Mouse (Mus musculus) small intestine, adult 2 months (tissue): ENCODE data around the gene Abcc9. TPM values are rescaled to one million over a fixed set of nuclear protein-coding genes. Genes with fewer than 3 reads are reported as not detected.
A peak's percentile ranks its signal among the peaks of the same experiment; 100 is the strongest.

ENCODE experiments used
- H3K27ac ChIP-seq: fragments of 200-500 bp; 2 replicates; pipeline ENCODE4 v1.5.1; 2012; ENCODE audit warnings: low read depth, low read length, control low read depth, inconsistent platforms; ENCODE audit not compliant: insufficient read depth
- H3K27me3 ChIP-seq: fragments of 200-500 bp; 2 replicates; pipeline ENCODE4 v1.6.1; 2012; ENCODE audit warnings: mild to moderate bottlenecking, moderate library complexity, low read length, inconsistent platforms; ENCODE audit not compliant: control insufficient read depth, insufficient read depth
- H3K36me3 ChIP-seq: fragments of 200-500 bp; 2 replicates; pipeline ENCODE4 v1.6.1; 2012; ENCODE audit warnings: mild to moderate bottlenecking, low read length, control low read depth, inconsistent platforms; ENCODE audit not compliant: control insufficient read depth, insufficient read depth
- H3K4me1 ChIP-seq: fragments of 200-500 bp; 2 replicates; pipeline ENCODE4 v1.6.1; 2012; ENCODE audit warnings: low read length, inconsistent platforms, mixed read lengths; ENCODE audit not compliant: control insufficient read depth, insufficient read depth, insufficient read length
- H3K4me3 ChIP-seq: fragments of 200-500 bp; 2 replicates; pipeline ENCODE4 v1.5.1; 2012; ENCODE audit warnings: low read depth, mild to moderate bottlenecking, control low read depth, inconsistent platforms, low read length, moderate library complexity
- CTCF ChIP-seq: fragments of 200-500 bp; IDR thresholded peaks from 2 replicates; pipeline ENCODE4 v1.5.1; 2012; ENCODE audit warnings: low read depth, mild to moderate bottlenecking, control low read depth, inconsistent platforms, low read length, moderate library complexity, mixed read lengths; ENCODE audit not compliant: insufficient replicate concordance, insufficient read length; ENCODE audit errors: extremely low read depth
- POLR2A ChIP-seq: fragments of 200-500 bp; IDR thresholded peaks from 2 replicates; pipeline ENCODE4 v1.6.1; 2012; ENCODE audit warnings: low read depth, mild to moderate bottlenecking, control low read depth, inconsistent platforms, low read length, moderate library complexity
- WGBS: fragments of 180-500 bp; shearing (Covaris S2); methylation state at CpG from one replicate; pipeline ENCODE4 v1.1.7; 2018; 5-methylcytosine and 5-hydroxymethylcytosine counted together
- polyA plus RNA-seq: library from polyadenylated mRNA; depleted of rRNA; stranded (reverse); fragments of >200 nt; gene quantifications from 2 replicates; pipeline ENCODE4 v1.2.3, GENCODE M21; 2012

Gene Abcc9
- polyA plus RNA-seq, 1 experiment = 1.6 TPM

DNA sequence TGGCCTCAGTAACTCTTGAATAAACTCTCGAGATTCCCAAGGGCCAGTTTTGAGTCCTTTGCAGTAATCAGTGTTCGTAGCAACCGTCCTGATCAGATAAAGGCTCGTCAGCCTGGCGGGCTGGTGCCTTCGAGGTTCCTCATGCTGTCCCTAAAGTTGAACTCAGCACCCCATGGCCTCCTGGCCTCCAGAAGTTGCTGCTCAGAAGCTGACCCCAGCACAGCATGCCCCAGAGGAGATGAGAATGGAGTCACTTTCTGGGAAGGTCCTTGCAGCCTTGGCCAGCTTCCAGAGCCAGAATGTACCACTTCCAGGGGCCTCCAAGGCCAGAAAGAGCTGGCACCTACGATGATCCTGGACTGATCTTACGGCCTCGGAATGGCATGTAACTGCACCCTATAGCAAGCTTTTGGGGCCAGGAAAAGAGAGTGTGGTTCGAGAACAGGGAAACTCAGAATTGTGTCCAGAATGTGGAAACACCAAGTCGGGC is 1.4 kb upstream of the Abcc9 start:
- TF ChIP-seq POLR2A (no peak), CTCF (no peak)
- Histone ChIP-seq H3K4me1 (no peaks in the 10 kb centered on the region), H3K27ac (no peak overlapping the region), H3K27me3 (peaks cover 8% of the 10 kb centered on the region; the same call in 1 of the 2 replicates), H3K36me3 (no peaks in the 10 kb centered on the region), H3K4me3 (no peak overlapping the region)
- WGBS = 50% methylated on average over 11 of the region's 11 CpGs

DNA sequence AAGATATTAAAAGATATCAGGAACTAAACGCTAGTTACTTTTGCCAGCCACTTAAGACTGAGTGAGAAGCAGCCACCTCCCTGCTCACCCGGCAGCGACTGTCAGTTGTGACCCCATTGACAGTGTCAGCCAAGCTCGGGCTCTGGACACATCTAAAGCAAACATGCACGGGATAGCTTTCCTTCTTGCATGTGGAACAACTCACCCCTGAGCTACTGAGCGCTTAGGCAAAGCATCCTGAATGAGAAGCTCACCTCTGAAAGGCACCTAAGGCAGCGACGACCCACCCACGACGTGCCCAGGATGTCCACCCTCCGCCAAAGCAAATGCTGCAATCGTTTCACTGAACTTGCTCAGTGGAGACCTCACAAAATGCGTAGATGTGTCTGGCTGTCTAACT is 954 bp downstream of the Abcc9 start:
- peak overlapping the region; percentile 6 for H3K4me3 ChIP-seq
- WGBS = 50% methylated on average over 13 of the region's 13 CpGs
- no peak overlapping the region for H3K27ac ChIP-seq
- TF ChIP-seq POLR2A (no peak), CTCF (no peak)
- H3K36me3 ChIP-seq = no peaks in the 10 kb centered on the region
- peaks cover 8% of the 10 kb centered on the region; the same call in 1 of the 2 replicates for H3K27me3 ChIP-seq
- no peaks in the 10 kb centered on the region for H3K4me1 ChIP-seq

DNA sequence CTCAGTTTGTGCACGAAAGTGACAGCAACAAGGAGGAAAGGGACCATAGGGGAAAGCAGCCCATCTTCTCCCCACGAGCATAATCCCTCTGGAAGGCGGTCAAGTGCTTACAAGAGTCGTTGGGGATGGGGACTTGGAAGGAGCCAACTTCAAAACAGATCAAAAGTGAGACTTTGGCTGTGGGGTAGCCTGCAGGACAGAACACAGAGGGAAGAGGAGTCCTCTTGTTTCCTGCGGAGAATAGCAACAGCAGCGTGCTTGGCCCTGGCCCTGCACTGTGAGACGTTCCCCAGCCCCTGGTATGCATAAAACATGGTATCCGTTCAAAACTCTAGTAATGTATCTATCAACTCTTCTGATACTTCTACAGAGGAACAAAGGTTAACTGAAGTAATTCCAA is 1.4 kb downstream of the Abcc9 start:
- TF ChIP-seq POLR2A (no peak), CTCF (no peak)
- peak overlapping the region; percentile 41; the same call in 1 of the 2 replicates for H3K27ac ChIP-seq
- 58% methylated on average over 8 of the region's 8 CpGs for WGBS
- peak overlapping the region; percentile 12; the same call in 1 of the 2 replicates for H3K4me3 ChIP-seq
- no peaks in the 10 kb centered on the region for H3K4me1 ChIP-seq
- peaks cover 8% of the 10 kb centered on the region; the same call in 1 of the 2 replicates for H3K27me3 ChIP-seq
- H3K36me3 ChIP-seq = no peaks in the 10 kb centered on the region

DNA sequence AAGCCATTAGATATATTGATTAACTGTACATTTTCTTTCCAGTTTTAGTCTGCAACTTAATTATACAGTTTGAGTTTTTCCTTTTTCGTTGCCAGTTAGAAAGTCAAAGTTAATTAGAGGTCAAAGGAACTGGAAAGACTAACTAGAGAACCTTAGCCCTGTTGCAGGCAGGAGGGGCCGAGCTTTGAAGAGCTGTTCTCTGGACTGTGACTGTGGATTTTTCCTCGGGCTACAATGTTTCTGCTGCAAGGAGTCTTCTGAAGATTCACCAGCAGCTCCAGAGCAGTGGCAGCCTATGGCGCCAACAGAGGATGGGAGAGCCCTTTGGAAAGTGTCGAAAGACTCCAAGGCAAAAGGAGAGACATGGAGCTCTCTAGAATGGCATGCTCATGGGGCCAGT is 10.0 kb downstream of the Abcc9 start:
- TF ChIP-seq CTCF (no peak), POLR2A (no peak)
- 76% methylated on average over 5 of the region's 5 CpGs for WGBS
- H3K36me3 ChIP-seq = no peaks in the 10 kb centered on the region

DNA sequence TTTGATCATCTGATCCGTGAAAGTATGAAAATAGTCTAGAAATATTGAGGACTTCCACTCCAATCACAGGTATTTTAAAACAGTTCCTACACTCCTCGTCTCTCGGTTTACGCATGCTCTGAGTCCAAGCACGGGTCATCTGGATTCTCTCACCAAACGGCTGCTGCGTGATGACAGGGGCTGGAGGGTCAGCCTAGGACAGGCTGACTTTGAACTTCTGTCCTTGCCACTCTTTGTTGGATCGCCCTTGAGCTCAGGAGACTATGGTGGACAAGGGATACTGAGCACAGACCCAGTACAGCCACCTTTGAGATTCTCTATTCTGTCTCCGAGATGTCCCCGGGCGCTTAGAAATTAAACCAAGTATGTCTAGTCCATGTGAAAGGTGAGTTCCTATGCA is 12.4 kb downstream of the Abcc9 start:
- 88% methylated on average over 11 of the region's 11 CpGs for WGBS
- Histone ChIP-seq H3K27ac (no peak overlapping the region), H3K27me3 (no peaks in the 10 kb centered on the region), H3K36me3 (no peaks in the 10 kb centered on the region), H3K4me3 (no peak overlapping the region), H3K4me1 (no peaks in the 10 kb centered on the region)
- TF ChIP-seq POLR2A (no peak), CTCF (no peak)

More for the DNA sequence above, 10.0 kb downstream of the Abcc9 start:
- Histone ChIP-seq H3K4me1 (no peaks in the 10 kb centered on the region), H3K4me3 (no peak overlapping the region), H3K27me3 (no peaks in the 10 kb centered on the region), H3K27ac (no peak overlapping the region)

DNA sequence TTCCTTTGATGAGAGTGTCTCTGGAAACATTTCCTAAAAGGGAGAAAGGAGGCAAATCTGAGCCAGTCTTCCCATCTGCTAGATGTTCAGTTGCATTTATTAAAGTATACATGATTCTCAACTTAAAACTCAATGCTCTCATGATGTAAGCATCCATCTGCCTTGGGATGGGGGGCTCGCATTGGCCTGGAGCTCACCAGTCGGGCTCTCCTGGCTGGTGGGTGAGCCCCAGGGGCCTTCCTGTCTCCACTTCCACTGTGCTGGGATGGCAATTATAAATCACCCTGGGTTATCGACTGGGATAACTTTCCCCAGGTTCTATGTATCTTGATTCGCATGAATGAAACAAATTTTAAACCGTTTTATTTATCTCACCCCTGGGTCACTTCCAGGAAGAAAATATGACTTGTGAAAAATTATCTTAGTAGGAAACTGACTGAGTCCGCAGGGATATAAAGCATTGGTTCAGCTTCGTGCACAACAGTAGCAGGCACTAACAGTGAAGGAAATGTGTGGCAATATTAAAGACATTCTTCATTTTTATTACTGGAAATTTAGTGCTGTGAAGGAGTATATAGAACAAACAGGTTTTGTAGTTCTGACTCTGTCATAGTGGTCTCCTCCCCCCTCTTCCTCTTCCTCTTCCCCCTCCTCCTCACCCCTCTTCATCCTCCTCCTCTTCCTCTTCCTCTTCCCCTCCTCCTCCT is 19.0 kb downstream of the Abcc9 start:
- Histone ChIP-seq H3K36me3 (no peaks in the 10 kb centered on the region), H3K27ac (no peak overlapping the region; the same call in 1 of the 2 replicates), H3K4me1 (no peaks in the 10 kb centered on the region; the same call in 1 of the 2 replicates), H3K4me3 (no peak overlapping the region), H3K27me3 (no peaks in the 10 kb centered on the region)
- TF ChIP-seq POLR2A (no peak), CTCF (no peak)
- WGBS = 73% methylated on average over 7 of the region's 7 CpGs

DNA sequence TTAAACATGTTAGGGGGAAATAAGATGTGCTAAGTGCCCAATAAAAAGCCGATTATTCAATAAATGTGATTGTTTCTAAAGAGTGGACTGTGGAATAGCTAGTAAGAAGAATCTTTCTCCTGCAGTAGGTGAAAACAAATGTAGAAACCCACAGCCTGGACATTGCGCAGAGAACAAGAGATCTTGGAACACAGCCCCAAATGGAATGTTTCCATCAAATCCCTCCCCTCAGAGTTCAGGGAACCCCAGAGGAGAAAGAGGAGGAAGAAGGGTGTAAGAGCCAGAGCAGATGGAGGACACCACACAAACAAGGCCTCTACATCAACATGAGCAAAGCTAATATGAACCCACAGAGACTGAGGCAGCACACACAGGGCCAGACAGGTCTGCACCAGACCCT is 32.1 kb downstream of the Abcc9 start:
- H3K27me3 ChIP-seq = no peaks in the 10 kb centered on the region
- no peaks in the 10 kb centered on the region for H3K4me1 ChIP-seq
- H3K27ac ChIP-seq = no peak overlapping the region
- 93% methylated on average over 2 of the region's 2 CpGs for WGBS
- no peaks in the 10 kb centered on the region for H3K36me3 ChIP-seq
- TF ChIP-seq CTCF (no peak), POLR2A (no peak)
- H3K4me3 ChIP-seq = no peak overlapping the region
